Mouse (Mus musculus): ENCODE data around the gene Gsdme.

Gene Gsdme

GRCm38 (mm10) chr6:50175736-50176135 lies 87.9 kb downstream of the Gsdme start:
- no peak for DNase-seq

GRCm38 (mm10) chr6:50169771-50170170 lies 93.9 kb downstream of the Gsdme start:
- DNase-seq = no peak

GRCm38 (mm10) chr6:50168821-50169220 lies 94.8 kb downstream of the Gsdme start:
- no peak for DNase-seq

GRCm38 (mm10) chr6:50163013-50163412 lies 100.6 kb downstream of the Gsdme start:
- DNase-seq = no peak

- no peak for DNase-seq
Measured at GRCm38 (mm10) chr6:50159842-50160241, 103.8 kb downstream of the Gsdme start.

- no peak for DNase-seq
Measured at GRCm38 (mm10) chr6:50149378-50149777, 114.3 kb downstream of the Gsdme start.

GRCm38 (mm10) chr6:50146158-50146557 lies 117.5 kb downstream of the Gsdme start:
- DNase-seq = no peak

- DNase-seq = no peak
Measured at GRCm38 (mm10) chr6:50139526-50139925, 124.1 kb downstream of the Gsdme start.

All from thymus, adult 18-20 months (tissue).